Mouse (Mus musculus): Measurements from ENCODE around the gene Phlda3. TPM values are rescaled to one million over a fixed set of nuclear protein-coding genes. Genes with fewer than 3 reads are reported as not detected.

Phlda3 gene
- polyA plus RNA-seq, 1 experiment from 2014 or later, result 20.7 TPM

- DNase-seq (no peak), ATAC-seq (ENCODE audit: low FRiP score, low TSS enrichment) (no peak)
- Histone ChIP-seq H3K27ac (replicated peaks; ENCODE audit: low read depth, low read length) (no peak overlapping the region), H3K4me3 (replicated peaks; ENCODE audit: low read depth, low read length) (no peak overlapping the region), H3K27me3 (ENCODE audit: control insufficient read depth, insufficient read depth, low read length) (no peaks in the 10 kb centered on the region), H3K36me3 (ENCODE audit: control insufficient read depth, insufficient read depth, low read length) (no peaks in the 10 kb centered on the region), H3K4me2 (ENCODE audit: low read length) (no peak overlapping the region), H3K9ac (replicated peaks; ENCODE audit: low read length) (no peak overlapping the region), H3K9me3 (ENCODE audit: control insufficient read depth, low read length) (no peaks in the 10 kb centered on the region), H3K4me1 (ENCODE audit: control insufficient read depth, insufficient read depth, low read length) (no peaks in the 10 kb centered on the region)
- WGBS, result 84% methylated on average over 2 of the region's 2 CpGs
Measured at GRCm38 (mm10) chr1:135810180-135810579, 44.3 kb downstream of the Phlda3 start.

- no peak overlapping the region for H3K4me3 ChIP-seq (replicated peaks; ENCODE audit: low read depth, low read length)
- peak; percentile 53; the same call in 1 of the 2 replicates for ATAC-seq (ENCODE audit: low FRiP score, low TSS enrichment)
- no peaks in the 10 kb centered on the region for H3K9me3 ChIP-seq (ENCODE audit: control insufficient read depth, low read length)
- peak; percentile 85 for DNase-seq
- H3K27ac ChIP-seq (replicated peaks; ENCODE audit: low read depth, low read length), result no peak overlapping the region
- no peaks in the 10 kb centered on the region for H3K4me1 ChIP-seq (ENCODE audit: control insufficient read depth, insufficient read depth, low read length)
- no peak overlapping the region for H3K4me2 ChIP-seq (ENCODE audit: low read length)
- H3K36me3 ChIP-seq (ENCODE audit: control insufficient read depth, insufficient read depth, low read length), result no peaks in the 10 kb centered on the region
- WGBS, result 17% methylated on average over 7 of the region's 7 CpGs
- H3K27me3 ChIP-seq (ENCODE audit: control insufficient read depth, insufficient read depth, low read length), result no peaks in the 10 kb centered on the region
- no peak overlapping the region for H3K9ac ChIP-seq (replicated peaks; ENCODE audit: low read length)
Measured at GRCm38 (mm10) chr1:135811016-135811646, 45.2 kb downstream of the Phlda3 start.

- no peak for DNase-seq
- 85% methylated on average over 3 of the region's 3 CpGs for WGBS
- H3K9me3 ChIP-seq (ENCODE audit: control insufficient read depth, low read length), result no peaks in the 10 kb centered on the region
- H3K27me3 ChIP-seq (ENCODE audit: control insufficient read depth, insufficient read depth, low read length), result peaks cover 8% of the 10 kb centered on the region
- ATAC-seq (ENCODE audit: low FRiP score, low TSS enrichment), result no peak
- no peak overlapping the region for H3K4me3 ChIP-seq (replicated peaks; ENCODE audit: low read depth, low read length)
- no peak overlapping the region for H3K27ac ChIP-seq (replicated peaks; ENCODE audit: low read depth, low read length)
- H3K36me3 ChIP-seq (ENCODE audit: control insufficient read depth, insufficient read depth, low read length), result no peaks in the 10 kb centered on the region
- no peak overlapping the region for H3K4me2 ChIP-seq (ENCODE audit: low read length)
- no peaks in the 10 kb centered on the region for H3K4me1 ChIP-seq (ENCODE audit: control insufficient read depth, insufficient read depth, low read length)
- no peak overlapping the region for H3K9ac ChIP-seq (replicated peaks; ENCODE audit: low read length)
Measured at GRCm38 (mm10) chr1:135812205-135812604, 46.3 kb downstream of the Phlda3 start.

GRCm38 (mm10) chr1:135812618-135813017, 46.7 kb downstream of the Phlda3 start:
- WGBS, result 49% methylated on average over 2 of the region's 2 CpGs
- Histone ChIP-seq H3K4me1 (ENCODE audit: control insufficient read depth, insufficient read depth, low read length) (no peaks in the 10 kb centered on the region), H3K9me3 (ENCODE audit: control insufficient read depth, low read length) (no peaks in the 10 kb centered on the region), H3K4me3 (replicated peaks; ENCODE audit: low read depth, low read length) (no peak overlapping the region), H3K27me3 (ENCODE audit: control insufficient read depth, insufficient read depth, low read length) (peaks cover 12% of the 10 kb centered on the region), H3K27ac (replicated peaks; ENCODE audit: low read depth, low read length) (no peak overlapping the region; the same call in 1 of the 2 replicates), H3K9ac (replicated peaks; ENCODE audit: low read length) (no peak overlapping the region), H3K4me2 (ENCODE audit: low read length) (no peak overlapping the region), H3K36me3 (ENCODE audit: control insufficient read depth, insufficient read depth, low read length) (no peaks in the 10 kb centered on the region)
- no peak for ATAC-seq (ENCODE audit: low FRiP score, low TSS enrichment)
- DNase-seq, result no peak

GRCm38 (mm10) chr1:135813071-135813470, 47.2 kb downstream of the Phlda3 start:
- H3K4me2 ChIP-seq (ENCODE audit: low read length), result no peak overlapping the region
- no peak overlapping the region; the same call in 1 of the 2 replicates for H3K27ac ChIP-seq (replicated peaks; ENCODE audit: low read depth, low read length)
- no peaks in the 10 kb centered on the region for H3K4me1 ChIP-seq (ENCODE audit: control insufficient read depth, insufficient read depth, low read length)
- 76% methylated on average over 4 of the region's 4 CpGs for WGBS
- no peak for ATAC-seq (ENCODE audit: low FRiP score, low TSS enrichment)
- DNase-seq, result no peak
- no peak overlapping the region for H3K9ac ChIP-seq (replicated peaks; ENCODE audit: low read length)
- no peaks in the 10 kb centered on the region for H3K36me3 ChIP-seq (ENCODE audit: control insufficient read depth, insufficient read depth, low read length)
- peaks cover 16% of the 10 kb centered on the region for H3K27me3 ChIP-seq (ENCODE audit: control insufficient read depth, insufficient read depth, low read length)
- no peak overlapping the region for H3K4me3 ChIP-seq (replicated peaks; ENCODE audit: low read depth, low read length)
- no peaks in the 10 kb centered on the region for H3K9me3 ChIP-seq (ENCODE audit: control insufficient read depth, low read length)

- ATAC-seq (ENCODE audit: low FRiP score, low TSS enrichment) (no peak), DNase-seq (no peak)
- H3K4me3 ChIP-seq (replicated peaks; ENCODE audit: low read depth, low read length), result no peak overlapping the region
- peaks cover 24% of the 10 kb centered on the region for H3K27me3 ChIP-seq (ENCODE audit: control insufficient read depth, insufficient read depth, low read length)
- H3K9me3 ChIP-seq (ENCODE audit: control insufficient read depth, low read length), result no peaks in the 10 kb centered on the region
- no peaks in the 10 kb centered on the region for H3K4me1 ChIP-seq (ENCODE audit: control insufficient read depth, insufficient read depth, low read length)
- 77% methylated on average over 5 of the region's 5 CpGs for WGBS
- H3K9ac ChIP-seq (replicated peaks; ENCODE audit: low read length), result no peak overlapping the region
- no peak overlapping the region for H3K4me2 ChIP-seq (ENCODE audit: low read length)
- H3K27ac ChIP-seq (replicated peaks; ENCODE audit: low read depth, low read length), result no peak overlapping the region
- H3K36me3 ChIP-seq (ENCODE audit: control insufficient read depth, insufficient read depth, low read length), result no peaks in the 10 kb centered on the region
Measured at GRCm38 (mm10) chr1:135813687-135814395, 47.9 kb downstream of the Phlda3 start.

DNA sequence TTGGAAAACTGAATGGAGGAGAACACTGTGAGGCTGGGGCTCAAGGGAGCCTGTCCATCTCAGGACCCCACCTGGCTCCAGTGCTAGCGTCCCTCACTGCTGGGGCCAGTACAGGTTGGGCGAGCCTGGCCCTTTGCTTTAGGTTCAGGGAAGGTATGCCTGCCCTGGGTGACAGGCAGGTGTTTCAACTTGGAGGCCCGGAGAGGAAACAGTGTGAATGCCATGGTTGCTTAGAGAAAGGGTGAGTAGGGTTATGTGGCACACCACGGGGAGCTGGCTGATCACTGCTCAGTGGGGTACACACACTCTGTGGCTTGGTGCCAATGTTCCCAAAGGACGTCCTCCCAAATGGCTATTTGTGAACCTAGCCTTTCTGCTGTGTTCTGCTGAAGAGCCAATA, 48.6 kb downstream of the Phlda3 start:
- 83% methylated on average over 5 of the region's 5 CpGs for WGBS
- Histone ChIP-seq H3K4me3 (replicated peaks; ENCODE audit: low read depth, low read length) (no peak overlapping the region), H3K9ac (replicated peaks; ENCODE audit: low read length) (no peak overlapping the region), H3K4me2 (ENCODE audit: low read length) (no peak overlapping the region), H3K36me3 (ENCODE audit: control insufficient read depth, insufficient read depth, low read length) (no peaks in the 10 kb centered on the region), H3K27ac (replicated peaks; ENCODE audit: low read depth, low read length) (no peak overlapping the region), H3K27me3 (ENCODE audit: control insufficient read depth, insufficient read depth, low read length) (peaks cover 31% of the 10 kb centered on the region), H3K9me3 (ENCODE audit: control insufficient read depth, low read length) (no peaks in the 10 kb centered on the region), H3K4me1 (ENCODE audit: control insufficient read depth, insufficient read depth, low read length) (no peaks in the 10 kb centered on the region)
- ATAC-seq (ENCODE audit: low FRiP score, low TSS enrichment), result no peak
- no peak for DNase-seq

DNA sequence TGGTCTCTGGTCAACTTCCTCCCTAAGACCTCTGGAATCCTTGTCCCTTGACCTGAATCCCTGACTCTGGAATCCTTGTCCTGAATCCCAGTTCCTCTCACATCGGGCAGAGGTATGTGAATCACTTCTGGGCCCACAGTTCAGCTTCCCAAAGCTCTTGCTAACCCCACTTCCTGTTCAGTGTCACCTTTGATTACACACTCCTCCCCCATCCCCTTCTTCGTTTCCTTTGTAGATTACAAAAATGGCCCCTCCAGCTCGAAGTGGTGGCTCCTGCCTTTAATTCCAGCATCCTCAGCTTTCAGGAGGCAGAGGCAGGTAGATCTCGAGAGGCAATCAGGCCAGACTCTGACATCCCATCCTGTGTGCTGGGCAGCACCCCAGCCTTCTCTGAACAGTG, 51.7 kb downstream of the Phlda3 start:
- Histone ChIP-seq H3K4me1 (ENCODE audit: control insufficient read depth, insufficient read depth, low read length) (no peaks in the 10 kb centered on the region), H3K9me3 (ENCODE audit: control insufficient read depth, low read length) (no peaks in the 10 kb centered on the region), H3K27ac (replicated peaks; ENCODE audit: low read depth, low read length) (no peak overlapping the region), H3K4me3 (replicated peaks; ENCODE audit: low read depth, low read length) (no peak overlapping the region), H3K36me3 (ENCODE audit: control insufficient read depth, insufficient read depth, low read length) (no peaks in the 10 kb centered on the region), H3K27me3 (ENCODE audit: control insufficient read depth, insufficient read depth, low read length) (peaks cover 38% of the 10 kb centered on the region), H3K4me2 (ENCODE audit: low read length) (no peak overlapping the region), H3K9ac (replicated peaks; ENCODE audit: low read length) (no peak overlapping the region)
- DNase-seq (no peak), ATAC-seq (ENCODE audit: low FRiP score, low TSS enrichment) (no peak)
- WGBS, result 78% methylated on average over 4 of the region's 4 CpGs

Measured in midbrain, embryonic 14.5 days (tissue).